Mouse (Mus musculus): ENCODE measurements at regions not wholly inside any gene's neighbourhood (a gene's known extent, or its start where the extent isn't known, plus 50 kb on each side); places are given as distances from the start of the nearest gene placed in this dataset.

DNA sequence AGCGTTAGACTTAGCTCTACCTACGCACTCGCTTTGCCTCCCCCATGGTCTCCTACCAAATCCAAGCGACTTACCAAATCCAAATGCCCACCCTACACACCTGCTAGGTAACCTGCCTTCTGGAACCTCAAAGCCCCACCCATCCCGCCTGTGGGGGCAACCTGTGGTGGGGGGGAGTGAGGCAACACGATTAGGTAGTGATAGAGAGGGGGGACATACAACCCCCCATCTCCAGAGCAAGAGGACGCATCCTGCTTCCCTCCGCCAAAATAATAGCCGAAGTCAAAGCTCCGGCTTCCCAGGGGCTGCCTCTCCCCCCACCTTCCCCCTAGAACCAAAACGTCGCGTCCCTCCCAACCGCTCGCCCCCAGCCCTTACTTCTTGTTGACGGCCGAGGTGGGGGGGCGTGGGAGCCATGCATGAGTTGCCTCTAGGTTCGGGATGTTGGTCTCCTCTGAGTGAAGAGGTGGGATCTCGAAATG, 181.4 kb upstream of the Mkln1 start:
- TF ChIP-seq CTCF (IDR thresholded peaks at IDR 0.05; ENCODE audit: borderline replicate concordance, insufficient read depth, low read length) (no peak), POLR2A (IDR thresholded peaks at IDR 0.05; ENCODE audit: low read depth, low read length) (no peak)
